Mouse (Mus musculus): Measurements from ENCODE around the gene Ppp1r13l.

GRCm38 (mm10) chr7:19341761-19342409 is 17.7 kb upstream of the Ppp1r13l start:
- no peak for TF ChIP-seq CTCF (conservative IDR thresholded peaks at IDR 0.05; ENCODE audit: low read length)
- no peak for TF ChIP-seq NANOG (IDR thresholded peaks at IDR 0.05; ENCODE audit: borderline replicate concordance, low read length)

Data from E14TG2a.4 (cell line).